Mouse (Mus musculus) olfactory bulb, adult 2 months (tissue): Measurements from ENCODE around the gene Suds3.

Experiments
- CTCF ChIP-seq: fragments of 200-500 bp; IDR thresholded peaks from 2 replicates; pipeline ENCODE4 v1.5.1; 2012; ENCODE audit warnings: low read depth, mild to moderate bottlenecking, low read length, moderate library complexity; ENCODE audit not compliant: insufficient read depth
- POLR2A ChIP-seq: fragments of 200-500 bp; IDR thresholded peaks from 2 replicates; pipeline ENCODE4 v1.6.1; 2012; ENCODE audit warnings: mild to moderate bottlenecking, low read depth, low read length, moderate library complexity; ENCODE audit not compliant: insufficient read depth

- TF ChIP-seq CTCF, result no peak
- TF ChIP-seq POLR2A, result no peak
These were observed 12.6 kb downstream of the Suds3 start for GRCm38 (mm10) chr5:117103194-117103929.
